Mouse (Mus musculus) kidney, postnatal 14 days (tissue): ENCODE results near the gene Zfp598.

Source experiments
- DNase-seq: peaks from one replicate; pipeline ENCODE4 v3.0.0; 2022; ENCODE audit warnings: mixed read lengths

The Zfp598 gene

GRCm38 (mm10) chr17:24723122-24723880 lies 53.8 kb downstream of the Zfp598 start:
- no peak for DNase-seq

- no peak for DNase-seq
Measured at GRCm38 (mm10) chr17:24723881-24724180, 54.3 kb downstream of the Zfp598 start.

GRCm38 (mm10) chr17:24724184-24724583 lies 54.7 kb downstream of the Zfp598 start, which contains the start of gene Ndufb10:
Ndufb10 (minus strand) TSS chr17:24724478.
- DNase-seq = peak; percentile 97

- DNase-seq = no peak
Measured at GRCm38 (mm10) chr17:24725637-24726390, 56.3 kb downstream of the Zfp598 start.

GRCm38 (mm10) chr17:24727618-24728017 lies 58.1 kb downstream of the Zfp598 start, which contains the start of gene Rpl3l:
Rpl3l (plus strand) TSS chr17:24727820.
- DNase-seq = no peak

GRCm38 (mm10) chr17:24728184-24728583 lies 58.7 kb downstream of the Zfp598 start:
- DNase-seq = no peak

- no peak for DNase-seq
Measured at GRCm38 (mm10) chr17:24729067-24729466, 59.6 kb downstream of the Zfp598 start.

GRCm38 (mm10) chr17:24730787-24731186 lies 61.3 kb downstream of the Zfp598 start:
- no peak for DNase-seq
